Mouse (Mus musculus) liver, embryonic 14.5 days (tissue): Measurements from ENCODE around the gene Prtg. TPM values are rescaled to one million over a fixed set of nuclear protein-coding genes. Genes with fewer than 3 reads are reported as not detected.

Experiments
- ATAC-seq: fragments of 200-750 bp; cut with Nextera tagmentation; 2 replicates; pipeline ENCODE4 v1.8.0; 2017; ENCODE audit warnings: moderate number of reproducible peaks, mild to moderate bottlenecking, moderate library complexity; ENCODE audit not compliant: insufficient read depth
- DNase-seq, 3 experiments: peaks; one replicate each; pipeline ENCODE4 v3.0.0-alpha.2; 2012 to 2013; ENCODE audit warnings: low read depth in 3 of 3, low spot score in 3 of 3
- H3K27ac ChIP-seq: fragments of 300-500 bp; sonication (generic); 2 replicates; pipeline ENCODE4 v1.5.1; 2014; ENCODE audit warnings: moderate library complexity, mild to moderate bottlenecking, control low read depth, inconsistent platforms
- H3K27me3 ChIP-seq: fragments of 300-500 bp; sonication (generic); 2 replicates; pipeline ENCODE4 v1.6.1; 2014; ENCODE audit warnings: mild to moderate bottlenecking, low read length, moderate library complexity; ENCODE audit not compliant: control insufficient read depth, insufficient read depth
- H3K36me3 ChIP-seq: fragments of 300-500 bp; sonication (generic); replicated peaks from 2 replicates; pipeline ENCODE4 v1.6.1; 2014; ENCODE audit warnings: low read depth; ENCODE audit not compliant: control insufficient read depth, insufficient read depth
- H3K4me1 ChIP-seq, 2 experiments: fragments of 200-500 bp in 1 of 2; fragments of 300-500 bp in 1 of 2; sonication (generic) in 1 of 2; replicated peaks; 2 replicates each; pipeline ENCODE4 v1.6.1; 2012 to 2014; ENCODE audit warnings: antibody characterized with exemption in 1 of 2, inconsistent platforms in 1 of 2, low read length in 1 of 2; ENCODE audit not compliant: control insufficient read depth in 2 of 2, insufficient read depth in 2 of 2
- H3K4me2 ChIP-seq: fragments of 300-500 bp; sonication (generic); 2 replicates; pipeline ENCODE4 v1.6.1; 2014; ENCODE audit warnings: low read depth, mild to moderate bottlenecking, control low read depth, moderate library complexity
- H3K4me3 ChIP-seq, 2 experiments: fragments of 200-500 bp in 1 of 2; fragments of 300-500 bp in 1 of 2; sonication (generic) in 1 of 2; 2 replicates each; pipeline ENCODE4 v1.5.1; 2012 to 2014; ENCODE audit warnings: low read depth in 2 of 2, low read length in 2 of 2, mild to moderate bottlenecking in 2 of 2, control low read depth in 1 of 2, inconsistent platforms in 1 of 2, moderate library complexity in 1 of 2; ENCODE audit not compliant: insufficient read depth in 1 of 2
- H3K9ac ChIP-seq: fragments of 300-500 bp; sonication (generic); replicated peaks from 2 replicates; pipeline ENCODE4 v1.6.1; 2014; ENCODE audit warnings: mild to moderate bottlenecking, control low read depth, moderate library complexity
- H3K9me3 ChIP-seq: fragments of 300-500 bp; sonication (generic); 2 replicates; pipeline ENCODE4 v1.6.1; 2016; ENCODE audit warnings: low read length, mixed read lengths; ENCODE audit not compliant: control insufficient read depth
- CTCF ChIP-seq: IDR thresholded peaks from 2 replicates; pipeline ENCODE4 v1.5.1; 2016; ENCODE audit warnings: antibody characterized with exemption, low read depth, control low read depth
- EP300 ChIP-seq: IDR thresholded peaks from 2 replicates; pipeline ENCODE4 v1.6.1; 2016; ENCODE audit warnings: antibody characterized with exemption, low read depth
- WGBS: fragments of 180-500 bp; shearing (Covaris S2); extraction: QIAGEN DNeasy Blood & Tissue Kit; methylation state at CpG from one replicate; pipeline ENCODE4 v1.1.7; 2014; ENCODE audit not compliant: insufficient replicate concordance; 5-methylcytosine and 5-hydroxymethylcytosine counted together
- polyA plus RNA-seq, 2 experiments: library from polyadenylated mRNA; depleted of rRNA in 1 of 2; stranded (reverse) in 1 of 2; unstranded in 1 of 2; fragments of >200 nt; fragmentation: Nextera tagmentation in 1 of 2; extraction: Ambion mirVana in 1 of 2; gene quantifications; 2 replicates each; pipeline versions ENCODE4 v1.2.1 to v1.2.3; 2012 to 2014

Prtg gene
- polyA plus RNA-seq, 2 experiments = 0.03 TPM

- no peak overlapping the region for H3K27ac ChIP-seq
- no peaks in the 10 kb centered on the region for H3K36me3 ChIP-seq
- peaks cover 0 to 4% of the 10 kb centered on the region in 2 experiments; a peak in 2 of 4 replicates for H3K4me1 ChIP-seq
- peak overlapping the region; percentile 58 for H3K4me2 ChIP-seq
- H3K9me3 ChIP-seq = no peaks in the 10 kb centered on the region
- WGBS = 2% methylated on average over 6 of the region's 6 CpGs
- ATAC-seq (no peak), DNase-seq (no peak)
- H3K27me3 ChIP-seq = peaks cover 34% of the 10 kb centered on the region
- H3K9ac ChIP-seq = no peak overlapping the region
- 0 out of 4 replicates have a peak overlapping the region, but pooled peaks of 1 of the 2 experiments have one; percentile 56 for H3K4me3 ChIP-seq
- TF ChIP-seq CTCF (no peak), EP300 (no peak)
These were observed 1.5 kb downstream of the Prtg start for GRCm38 (mm10) chr9:72808176-72808575.

GRCm38 (mm10) chr9:72808586-72808985 is 1.9 kb downstream of the Prtg start:
- peaks cover 34% of the 10 kb centered on the region for H3K27me3 ChIP-seq

GRCm38 (mm10) chr9:72809077-72809476 is 2.4 kb downstream of the Prtg start:
- no peaks in the 10 kb centered on the region for H3K9me3 ChIP-seq
- peaks cover 0 to 5% of the 10 kb centered on the region in 2 experiments; a peak in 2 of 4 replicates for H3K4me1 ChIP-seq
- H3K27me3 ChIP-seq = peaks cover 34% of the 10 kb centered on the region
- TF ChIP-seq CTCF (no peak), EP300 (no peak)
- no peak overlapping the region for H3K4me3 ChIP-seq
- H3K9ac ChIP-seq = no peak overlapping the region
- no peak overlapping the region for H3K27ac ChIP-seq
- no peaks in the 10 kb centered on the region for H3K36me3 ChIP-seq
- WGBS = 52% methylated on average over 2 of the region's 2 CpGs
- no peak overlapping the region for H3K4me2 ChIP-seq
- ATAC-seq (no peak), DNase-seq (no peak)

More at GRCm38 (mm10) chr9:72808586-72808985, 1.9 kb downstream of the Prtg start:
- WGBS = 36% methylated on average over 3 of the region's 3 CpGs
- no peaks in the 10 kb centered on the region for H3K9me3 ChIP-seq
- TF ChIP-seq CTCF (no peak), EP300 (no peak)
- DNase-seq = no peak
- no peak overlapping the region for H3K27ac ChIP-seq
- H3K4me1 ChIP-seq = peaks cover 0 to 5% of the 10 kb centered on the region in 2 experiments; a peak in 2 of 4 replicates
- no peaks in the 10 kb centered on the region for H3K36me3 ChIP-seq
- ATAC-seq = no peak
- H3K4me2 ChIP-seq = no peak overlapping the region
- no peak overlapping the region for H3K9ac ChIP-seq
- no peak overlapping the region for H3K4me3 ChIP-seq

GRCm38 (mm10) chr9:72810607-72811006 is 3.9 kb downstream of the Prtg start:
- Histone ChIP-seq H3K4me3 (no peak overlapping the region), H3K9ac (no peak overlapping the region), H3K36me3 (no peaks in the 10 kb centered on the region), H3K27me3 (peaks cover 31% of the 10 kb centered on the region), H3K27ac (no peak overlapping the region), H3K4me2 (no peak overlapping the region), H3K4me1 (peaks cover 0 to 5% of the 10 kb centered on the region in 2 experiments; a peak in 2 of 4 replicates), H3K9me3 (no peaks in the 10 kb centered on the region)
- DNase-seq = no peak
- no peak for ATAC-seq
- TF ChIP-seq CTCF (no peak), EP300 (no peak)
- WGBS = 30% methylated on average over 5 of the region's 5 CpGs

- ATAC-seq = no peak
- DNase-seq = no peak
- H3K9ac ChIP-seq = no peak overlapping the region
- H3K36me3 ChIP-seq = no peaks in the 10 kb centered on the region
- no peaks in the 10 kb centered on the region for H3K9me3 ChIP-seq
- no peak overlapping the region for H3K4me2 ChIP-seq
- H3K4me1 ChIP-seq = peaks cover 0 to 5% of the 10 kb centered on the region in 2 experiments; a peak in 2 of 4 replicates
- H3K27ac ChIP-seq = no peak overlapping the region
- no peak overlapping the region for H3K4me3 ChIP-seq
- 39% methylated on average over 7 of the region's 7 CpGs for WGBS
- no peak for TF ChIP-seq CTCF
- TF ChIP-seq EP300 = no peak
- H3K27me3 ChIP-seq = peaks cover 19% of the 10 kb centered on the region
These were observed 5.4 kb downstream of the Prtg start for GRCm38 (mm10) chr9:72812091-72812490.
